10 mouse cellular contexts compared by ENCODE assay signal in genomic region chr14:123314369-123314768, GRCm38 (mm10).
DNase-seq lines count a peak whose midpoint lies in the region; ATAC-seq and TF ChIP-seq lines count a peak whose summit lies in the region.
"Had no signal": no experiment of that assay in that cellular context is flagged by ENCODE, and none has a peak within 500 bp of the region (broad histone marks: within the 10 kb centered on the region; RNA-seq: fewer than 3 reads in every experiment).

No protein-coding gene starts in this region.

- no peak overlapping the region for H3K4me3 ChIP-seq in left cerebral cortex, adult 2 months
- no peak overlapping the region for H3K4me3 ChIP-seq in forebrain, embryonic 13.5 days
- H3K4me3 ChIP-seq: liver, embryonic 15.5 days had no signal

- no peak overlapping the region for H3K9ac ChIP-seq in forebrain, embryonic 13.5 days
- H3K9ac ChIP-seq: liver, embryonic 15.5 days had no signal

- 0 out of 2 replicates have a peak, but pooled peaks have one; percentile 72 for ATAC-seq in forebrain, embryonic 13.5 days

- WGBS in forebrain, embryonic 13.5 days = 50% methylated on average over 1 of the region's 1 CpGs

- H3K27ac ChIP-seq in left cerebral cortex, adult 2 months = no peak overlapping the region
- no peak overlapping the region for H3K27ac ChIP-seq in forebrain, embryonic 13.5 days
- H3K27ac ChIP-seq: liver, embryonic 15.5 days had no signal

- H3K36me3 ChIP-seq in forebrain, embryonic 13.5 days (ENCODE audit: poor library complexity, severe bottlenecking) = no peaks in the 10 kb centered on the region
- H3K36me3 ChIP-seq: liver, embryonic 15.5 days had no signal

- no peaks in the 10 kb centered on the region for H3K9me3 ChIP-seq in forebrain, embryonic 13.5 days (replicated peaks)
- H3K9me3 ChIP-seq: liver, embryonic 15.5 days had no signal

- TF ChIP-seq CTCF in left cerebral cortex, adult 2 months (IDR thresholded peaks at IDR 0.05) = peak; percentile 59

- no peak overlapping the region for H3K4me2 ChIP-seq in forebrain, embryonic 13.5 days
- H3K4me2 ChIP-seq: liver, embryonic 15.5 days had no signal

- peak; percentile 39 for DNase-seq in embryo, embryonic 10.5 days (ENCODE audit: low spot score)
- DNase-seq in embryo, embryonic 10 days (ENCODE audit: low spot score) = no peak
- DNase-seq in left cerebral cortex, adult 2 months (ENCODE audit: extremely low spot score in 1 of 2, low spot score in 2 of 2) = no peak
- no peak for DNase-seq in left cerebral cortex, adult 18-20 months (ENCODE audit: low spot score in 2 of 2)
- DNase-seq in 416B (ENCODE audit: low read depth) = peak; percentile 5
- no peak for DNase-seq in adrenal gland, postnatal 25 days
- no peak for DNase-seq in adrenal gland, postnatal 10 days
- DNase-seq: heart, postnatal 36 days had no signal

- H3K4me1 ChIP-seq in forebrain, embryonic 13.5 days = no peaks in the 10 kb centered on the region
- H3K4me1 ChIP-seq: liver, embryonic 15.5 days had no signal

- H3K27me3 ChIP-seq in forebrain, embryonic 13.5 days = no peaks in the 10 kb centered on the region
- H3K27me3 ChIP-seq: liver, embryonic 15.5 days had no signal

- intact Hi-C loops in left cerebral cortex, adult 2 months (cut with DNase I) = loop anchor here (1.0 kb wide), 1 partner anchor 361 kb away; no protein-coding TSS in a partner anchor

Comparison
In these comparisons a context has a peak if more than half of its experiments do, and no peak if none do; other contexts are left out.
1. DNase-seq: peak in embryo, embryonic 10.5 days (single experiment) and 416B (single experiment); none in embryo, embryonic 10 days (single experiment), left cerebral cortex, adult 2 months (0 of 2), left cerebral cortex, adult 18-20 months (0 of 2), adrenal gland, postnatal 25 days (single experiment) and adrenal gland, postnatal 10 days (single experiment).